Mouse (Mus musculus) left cerebral cortex, adult 8-10 months (tissue): Measurements from ENCODE around the gene Eif6. TPM values are rescaled to one million over a fixed set of nuclear protein-coding genes. Genes with fewer than 3 reads are reported as not detected.
A peak's percentile ranks its signal among the peaks of the same experiment; 100 is the strongest.
"Not testable (repeated sequence)": the region's sequence is repeated elsewhere in the genome, so short reads cannot be mapped to it uniquely, and the experiment has no call there.

Experiments used
- DNase-seq, 2 experiments: peaks; one replicate each; pipeline ENCODE4 v3.0.0; 2022; ENCODE audit warnings: low spot score in 2 of 2
- total RNA-seq, 4 experiments: library from RNA; stranded (reverse); gene quantifications; 2 replicates each; pipeline ENCODE4 v1.2.4; 2022

The Eif6 gene
- 10 to 100 TPM; 78.6 to 93.2 (median 86.3) TPM for total RNA-seq

DNA sequence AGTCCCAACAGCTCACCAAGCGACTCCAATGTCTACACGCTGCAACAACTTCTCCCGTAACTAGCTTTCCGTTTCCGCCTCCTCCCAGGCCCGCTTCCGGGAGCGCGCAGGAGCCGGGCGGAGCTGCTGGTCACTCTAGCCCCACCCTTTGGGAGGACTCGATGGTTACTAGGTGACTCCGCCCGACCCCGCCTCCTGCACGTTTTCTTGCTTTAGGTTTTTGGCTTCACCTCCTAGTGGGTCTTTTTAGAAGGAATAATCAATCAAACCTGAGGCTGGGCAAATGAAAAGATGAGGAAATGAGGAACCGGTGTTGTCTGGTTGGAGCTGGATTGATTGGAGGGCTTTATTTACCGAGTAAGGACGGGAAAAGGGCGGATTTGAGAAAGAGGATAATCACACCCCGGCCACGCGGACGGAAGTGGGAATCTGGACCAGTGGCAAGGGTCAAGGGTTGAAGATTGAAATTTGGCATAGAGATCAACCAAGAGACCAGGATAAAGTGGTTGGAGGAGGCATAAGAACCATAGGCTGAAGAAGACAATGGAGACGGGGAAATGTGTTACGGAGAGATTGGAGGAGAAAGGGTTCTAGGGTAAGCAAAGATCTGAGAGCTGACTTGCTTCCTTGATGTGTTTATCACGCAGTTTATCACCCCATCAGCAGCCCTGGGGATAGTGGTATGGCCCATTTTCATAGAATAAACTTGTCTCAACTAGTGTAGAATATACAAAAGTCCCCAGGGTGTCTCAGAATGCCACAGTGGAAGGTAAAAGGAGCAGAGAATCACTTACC lies at the start of gene Eif6:
Eif6 (minus strand) TSS at position 296 of the 795 bp plus-strand sequence.
- peak; percentile 58 to 77 for DNase-seq

DNA sequence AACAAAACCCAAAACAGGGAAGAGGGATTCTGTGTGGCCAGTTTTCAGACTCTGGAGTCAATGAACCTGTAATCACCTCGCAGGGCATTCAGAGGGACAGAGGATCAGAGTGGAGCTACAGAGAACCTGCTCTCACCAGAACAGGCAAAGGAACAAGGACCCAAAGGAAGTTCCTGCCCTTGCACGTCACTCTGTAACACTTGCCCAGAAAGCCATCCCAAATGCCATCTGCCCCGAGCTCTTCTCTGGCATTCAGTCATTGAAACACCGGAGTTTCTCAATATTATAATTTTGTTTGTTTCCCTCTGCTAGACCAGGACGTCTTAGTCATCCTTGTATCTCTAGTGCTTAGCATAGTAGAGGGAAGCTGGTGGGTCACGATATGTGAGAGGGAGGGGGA lies 46.9 kb upstream of the Eif6 start:
- no peak for DNase-seq

DNA sequence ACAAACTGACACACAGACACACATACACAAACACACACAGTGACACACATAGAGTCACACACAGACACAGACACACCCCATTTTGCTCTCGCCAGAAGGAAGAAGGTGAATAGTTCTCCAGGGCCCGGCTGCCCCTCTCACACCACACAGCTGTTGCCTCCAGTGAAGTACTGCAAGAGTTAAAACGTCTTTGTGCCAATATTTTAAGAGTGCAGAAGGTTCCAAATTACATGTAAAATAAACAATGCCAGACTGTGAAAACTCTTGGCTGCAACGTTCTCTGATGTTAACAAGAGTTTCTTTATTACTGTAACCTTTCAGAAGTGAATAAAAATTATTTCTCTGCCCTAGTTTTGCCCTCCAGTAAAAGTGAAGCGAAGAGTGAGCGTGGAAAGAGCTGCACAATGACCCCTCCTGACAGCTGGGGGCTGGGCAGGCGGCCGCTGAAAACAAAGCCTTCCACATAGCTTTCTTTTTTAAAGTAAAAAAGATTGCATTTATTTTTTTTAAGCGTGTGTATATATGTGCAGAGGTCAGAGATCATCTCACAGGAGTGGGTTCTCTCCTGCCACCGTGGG lies 46.3 kb upstream of the Eif6 start:
- DNase-seq: no peak

DNA sequence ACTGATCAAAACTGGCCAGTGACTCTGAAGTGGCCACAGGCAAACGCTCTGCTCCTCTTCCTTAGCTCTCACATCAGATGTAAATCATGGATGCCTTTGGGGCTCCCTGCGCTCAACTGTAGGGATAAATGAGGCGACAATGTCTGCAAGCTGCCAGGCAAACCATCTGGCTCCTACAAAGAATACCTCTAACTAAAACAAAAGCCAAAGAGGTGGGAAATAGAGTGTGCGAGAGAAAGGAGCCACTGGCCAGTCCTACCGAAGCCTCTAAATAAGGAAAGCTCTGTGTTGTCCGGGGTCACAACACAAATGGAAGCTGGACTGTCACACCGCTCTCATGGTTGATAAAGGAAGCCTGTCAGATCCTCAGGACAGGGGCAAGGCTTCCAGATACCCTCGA lies 45.8 kb upstream of the Eif6 start:
- no peak for DNase-seq

DNA sequence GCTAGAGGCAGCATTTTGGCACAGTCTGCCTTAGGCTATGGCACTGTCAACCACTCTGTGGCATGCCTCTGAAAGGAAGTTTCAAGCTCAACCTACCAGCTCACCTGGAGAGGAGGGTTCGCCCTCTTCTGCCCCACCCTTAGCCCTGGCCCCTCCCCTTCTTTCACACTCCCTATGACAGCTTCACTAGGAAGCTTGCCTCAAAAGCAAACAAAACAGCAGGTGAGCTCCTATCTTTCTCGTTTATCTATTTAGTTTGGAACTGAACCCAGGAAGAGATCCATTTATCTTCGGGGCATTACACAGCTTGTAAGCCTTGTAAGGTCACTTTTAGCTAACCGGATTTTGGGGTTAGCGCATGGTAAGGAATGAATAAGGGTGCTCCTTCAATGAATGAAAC lies 43.0 kb upstream of the Eif6 start:
- DNase-seq: no peak

DNA sequence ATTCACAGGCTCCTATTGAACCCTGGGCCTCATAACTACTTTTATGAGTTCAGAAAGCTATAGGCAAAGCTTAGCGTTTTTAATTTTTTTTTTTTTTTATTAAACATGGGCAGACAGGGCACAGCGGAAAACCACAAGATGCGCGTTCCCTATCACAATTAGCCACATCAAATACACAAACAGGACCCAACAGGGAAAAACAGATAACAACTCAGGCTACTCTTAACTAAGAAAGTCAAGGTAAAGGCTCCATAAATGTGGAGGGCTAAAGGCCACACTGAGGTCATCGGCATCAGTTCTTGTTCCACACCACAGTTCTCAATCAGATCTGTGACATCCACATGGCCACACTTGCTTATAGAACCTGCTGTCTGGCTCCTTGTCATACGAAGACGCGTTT lies 41.6 kb upstream of the Eif6 start:
- no peak for DNase-seq

DNA sequence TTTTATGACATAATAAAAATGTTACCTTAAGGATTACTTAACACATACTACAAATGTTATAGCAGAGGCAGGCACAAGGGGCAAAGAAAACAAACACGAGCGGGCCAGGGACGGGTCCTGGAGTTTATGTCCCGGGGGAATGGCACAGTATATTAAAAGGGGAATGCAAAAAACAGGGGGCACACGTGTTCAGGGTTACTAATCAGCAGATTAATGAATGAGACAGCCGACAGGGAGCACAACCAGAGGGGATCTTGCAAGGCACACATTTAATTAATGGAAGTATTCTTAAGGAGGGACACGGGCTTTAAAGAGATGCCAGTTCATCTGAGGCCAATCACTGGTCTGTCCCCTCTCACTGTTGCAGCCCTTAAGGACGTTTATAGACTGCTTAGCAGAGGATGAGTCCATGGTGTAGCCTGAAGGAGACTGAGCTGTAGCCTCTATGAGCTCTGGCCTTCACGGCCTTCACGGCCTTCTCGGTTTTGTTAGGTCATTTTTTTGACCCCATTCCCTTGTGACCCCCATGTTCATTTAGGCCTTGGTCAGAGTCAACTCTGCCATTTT lies 36.7 kb upstream of the Eif6 start:
- no peak for DNase-seq

DNA sequence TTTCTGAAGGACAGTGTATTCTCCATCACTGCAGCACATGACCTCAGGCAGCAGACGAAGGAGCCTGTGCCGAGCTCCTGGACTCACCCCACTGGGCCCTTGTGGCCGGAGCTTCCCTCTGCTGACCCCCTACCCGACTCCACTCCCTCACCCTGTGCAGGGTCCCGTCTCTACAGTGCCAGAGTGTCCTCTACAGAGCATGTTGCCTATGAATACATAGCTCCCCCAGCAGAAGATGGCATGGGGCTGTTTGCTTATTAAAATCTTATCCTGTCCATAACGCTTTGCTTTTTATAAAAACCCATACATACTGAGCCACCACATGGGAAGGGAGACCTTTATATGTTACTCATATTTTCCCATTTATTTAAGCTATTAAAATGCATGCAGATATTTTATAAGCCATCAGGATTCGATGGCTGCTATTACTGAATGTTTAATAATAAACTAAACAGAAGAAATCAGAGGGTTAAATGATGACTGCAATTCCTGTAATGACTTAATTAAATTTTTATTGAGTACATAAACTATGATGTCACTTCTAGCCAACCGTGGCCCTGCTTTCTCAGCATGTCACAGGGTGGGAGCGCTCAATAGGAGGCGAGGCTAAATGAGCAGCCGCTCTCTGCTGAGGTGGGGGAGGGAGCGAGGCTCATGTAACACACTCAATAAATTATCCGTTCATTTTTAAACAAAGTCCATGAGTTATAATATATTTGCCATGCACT lies 36.0 kb upstream of the Eif6 start:
- DNase-seq: no peak

DNA sequence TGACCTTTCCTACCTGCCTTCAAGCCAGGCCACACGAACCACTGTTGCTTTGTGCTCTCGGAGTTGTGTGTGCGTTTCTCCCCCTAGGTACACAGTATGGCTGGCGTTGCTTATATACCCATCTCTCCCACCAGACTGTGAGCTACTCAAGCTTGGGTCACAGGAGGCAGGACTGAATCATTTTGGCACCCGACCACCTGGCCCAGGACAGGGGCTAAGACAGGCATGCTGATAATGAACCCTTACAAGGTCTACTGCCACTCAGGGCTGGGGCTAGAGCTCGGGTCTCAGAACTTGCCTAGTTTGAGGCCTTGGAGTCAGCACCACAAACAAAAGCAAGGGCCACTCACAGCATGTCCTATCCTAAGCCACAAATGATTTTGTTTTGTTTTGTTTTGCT lies 34.9 kb upstream of the Eif6 start:
- DNase-seq: no peak

DNA sequence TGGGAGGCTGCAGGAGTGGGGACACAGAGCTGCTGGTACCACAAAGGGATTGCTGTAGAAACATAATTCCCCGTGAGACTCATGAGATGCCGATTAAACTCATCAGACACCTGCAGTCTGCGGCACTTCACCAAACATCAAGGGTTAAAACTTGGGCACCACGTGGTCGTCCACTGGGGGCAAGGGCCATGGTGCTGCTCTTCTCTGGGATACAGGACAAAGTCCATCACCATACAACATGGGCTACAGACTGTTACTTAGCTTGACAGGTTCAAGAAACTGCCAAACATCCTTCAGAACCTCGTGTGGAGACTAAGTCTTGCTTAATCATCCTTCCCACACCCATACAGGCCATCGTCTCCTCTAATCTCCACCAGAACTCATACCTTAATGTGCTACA lies 33.4 kb upstream of the Eif6 start:
- no peak for DNase-seq

DNA sequence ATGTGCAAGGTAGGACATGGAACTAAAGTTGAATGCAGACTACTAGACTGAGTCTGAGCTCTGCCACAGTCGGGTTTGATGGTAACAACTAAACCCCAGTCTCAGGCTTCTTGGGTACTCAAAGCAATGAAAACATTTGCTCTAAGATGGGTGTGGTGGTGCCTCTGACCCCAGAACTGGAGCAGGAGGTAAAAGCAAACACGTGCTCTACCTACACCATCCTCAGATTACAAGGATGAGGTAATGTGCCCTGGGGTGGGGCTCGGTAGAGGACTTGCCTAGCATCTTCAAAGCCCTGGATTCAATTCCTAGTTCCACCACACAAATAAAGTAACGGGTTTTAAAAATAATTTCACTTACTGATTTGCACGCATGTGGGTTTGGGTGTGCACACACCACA lies 25.8 kb upstream of the Eif6 start:
- DNase-seq: no peak

DNA sequence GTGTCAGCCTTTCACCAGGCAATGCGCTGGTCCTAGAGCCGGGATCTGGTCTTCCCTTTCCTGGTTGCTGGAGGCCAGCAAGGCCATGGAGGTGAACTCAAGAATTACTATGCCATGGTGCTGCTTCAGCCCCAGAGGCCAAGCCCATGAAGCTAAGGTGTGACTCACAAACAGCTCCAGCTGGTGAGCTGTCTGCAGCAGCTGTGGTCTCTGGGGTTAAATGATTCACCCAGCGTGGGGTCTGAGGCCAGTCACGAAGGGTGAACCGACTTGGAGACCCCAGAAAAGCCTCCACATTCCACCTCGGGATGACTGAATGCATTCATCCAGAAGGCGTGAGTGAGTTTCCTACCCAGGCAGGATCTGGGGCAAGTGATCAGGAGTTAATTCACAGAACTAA lies 23.4 kb upstream of the Eif6 start:
- no peak for DNase-seq

DNA sequence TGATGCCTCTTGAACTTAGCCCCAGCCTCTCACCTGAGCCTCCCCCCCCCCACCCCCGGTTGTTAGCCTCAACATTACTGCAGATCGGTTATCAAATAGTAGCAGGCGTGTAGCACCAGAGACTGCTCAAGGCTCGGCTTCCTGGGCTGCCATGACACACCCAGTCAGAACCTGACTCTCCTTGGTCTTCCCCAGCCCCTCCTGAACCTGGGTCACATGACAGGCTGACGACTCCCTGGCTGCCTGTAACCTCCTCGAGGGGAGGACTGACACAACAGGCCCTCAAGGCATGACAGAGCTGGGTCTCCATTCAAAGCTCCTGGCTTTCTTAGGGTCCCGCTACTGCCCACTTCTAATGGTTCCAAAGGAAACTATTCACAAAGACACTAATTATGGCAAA lies 22.7 kb upstream of the Eif6 start:
- DNase-seq: no peak

DNA sequence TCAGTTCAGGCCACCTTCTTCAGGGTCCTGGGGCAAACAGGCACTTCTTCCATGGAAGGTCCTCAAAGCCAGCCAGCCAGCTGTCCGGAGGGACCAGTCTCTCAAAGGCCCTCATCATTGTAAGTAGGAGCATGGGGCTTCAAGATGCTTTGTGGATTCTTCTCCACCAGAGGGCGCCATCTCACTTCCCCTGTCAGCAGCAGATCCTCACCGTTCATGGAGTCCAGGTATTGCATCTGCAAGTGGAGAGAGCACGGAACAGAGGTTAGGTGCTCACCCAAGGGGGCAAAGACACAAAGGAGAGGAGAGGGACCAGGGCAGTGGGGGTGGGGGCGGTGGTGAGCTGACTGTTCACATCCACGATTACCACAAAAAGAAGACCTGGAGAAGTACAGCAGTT lies 21.6 kb upstream of the Eif6 start:
- peak in 1 of 2 experiments; percentile 65 for DNase-seq

DNA sequence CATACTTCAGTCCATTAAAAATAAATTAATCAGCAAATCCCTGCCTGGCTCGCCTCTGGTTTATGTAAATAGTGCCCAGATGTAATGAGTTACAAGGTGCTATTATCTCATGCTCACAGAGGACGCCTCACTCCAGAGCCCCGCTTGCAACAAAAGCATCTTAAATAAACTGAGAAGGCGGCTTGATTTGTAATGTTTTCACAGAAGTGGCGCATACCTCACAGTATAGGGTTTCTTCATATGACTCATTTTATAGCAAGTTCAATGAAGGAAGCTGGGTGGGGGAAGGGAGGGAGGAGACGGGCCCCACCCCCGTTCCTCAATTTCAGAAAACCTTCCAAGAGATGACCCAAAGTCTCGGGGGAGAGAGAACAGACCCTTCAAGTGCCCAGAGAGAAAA lies 20.2 kb upstream of the Eif6 start:
- no peak for DNase-seq

DNA sequence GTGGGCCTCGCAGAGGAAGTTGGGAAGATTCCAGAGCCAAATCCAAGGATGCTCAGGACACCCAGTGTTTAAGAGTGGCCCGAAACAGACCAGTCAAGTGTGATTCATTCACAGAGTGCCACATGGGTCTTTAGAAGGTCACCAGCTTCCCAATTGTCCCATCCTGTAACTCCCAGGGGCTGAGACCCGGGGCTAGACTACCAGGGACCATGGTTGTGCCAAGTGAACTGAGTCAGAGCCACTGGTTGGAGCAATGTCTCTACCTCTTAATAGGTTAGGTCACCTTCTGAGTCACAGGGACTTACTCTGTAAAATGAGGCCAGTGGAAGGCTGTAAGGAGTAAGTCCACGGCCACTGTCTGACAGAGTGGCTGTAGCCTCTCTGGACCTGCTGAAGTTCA lies 12.2 kb upstream of the Eif6 start:
- no peak for DNase-seq

DNA sequence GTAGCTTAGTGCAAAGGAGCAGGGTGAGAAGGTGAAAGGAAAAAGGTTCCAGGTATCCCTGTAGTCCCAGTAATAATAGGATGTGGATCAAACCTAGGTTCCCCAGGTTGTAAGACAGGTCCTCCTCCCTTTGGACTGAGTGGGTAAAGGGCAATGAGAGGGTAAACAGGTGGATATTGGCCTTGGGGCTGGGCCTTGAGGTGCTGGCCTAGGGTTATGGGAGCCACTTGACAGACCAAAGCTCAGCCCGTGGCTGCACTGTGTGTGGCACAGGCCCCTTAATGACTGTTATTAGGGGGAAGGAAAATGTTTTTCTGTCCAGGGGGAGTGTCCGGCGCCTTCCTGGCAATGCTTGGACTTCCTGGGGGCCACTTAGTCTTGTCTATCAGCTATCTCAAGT lies 11.2 kb upstream of the Eif6 start:
- no peak for DNase-seq

DNA sequence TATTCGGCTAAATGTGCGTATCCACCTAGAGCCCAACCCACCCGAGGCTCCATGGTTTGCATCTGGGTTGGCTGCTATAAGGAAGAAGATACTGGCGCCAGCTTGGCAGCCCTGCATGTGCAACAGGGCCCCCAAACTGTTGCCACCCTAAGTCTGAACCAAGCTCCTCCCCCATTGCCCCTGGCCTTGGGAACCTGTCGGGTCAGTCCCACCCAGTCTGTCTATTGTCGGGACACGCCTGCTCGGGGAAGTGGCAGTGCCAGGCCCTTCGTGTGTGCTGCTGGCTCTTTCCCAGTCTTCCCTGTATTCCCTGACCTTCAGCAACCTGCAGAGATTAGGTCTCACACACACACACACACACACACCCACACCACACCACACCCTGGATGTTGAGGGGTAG lies 8.0 kb upstream of the Eif6 start, which contains the start of gene Fam83c:
Fam83c (minus strand) TSS at position 123 of the 400 bp plus-strand sequence.
- no peak for DNase-seq

DNA sequence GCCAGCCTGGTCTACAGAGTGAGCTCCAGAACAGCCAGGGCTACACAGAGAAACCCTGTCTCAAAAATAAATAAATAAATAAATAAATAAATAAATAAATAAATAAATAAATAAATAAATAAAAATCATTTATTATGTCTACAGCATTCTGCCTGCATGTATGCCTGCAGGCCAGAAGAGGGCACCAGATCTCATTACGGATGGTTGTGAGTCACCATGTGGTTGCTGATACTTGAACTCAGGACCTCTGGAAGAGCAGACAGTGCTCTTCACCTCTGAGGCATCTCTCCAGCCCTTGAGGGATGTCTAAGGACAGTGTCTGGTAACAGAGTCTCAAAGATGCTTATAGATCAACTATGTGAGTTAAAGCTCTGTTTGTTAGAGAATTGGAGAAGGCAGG lies 5.4 kb upstream of the Eif6 start:
- DNase-seq: not testable (repeated sequence)

DNA sequence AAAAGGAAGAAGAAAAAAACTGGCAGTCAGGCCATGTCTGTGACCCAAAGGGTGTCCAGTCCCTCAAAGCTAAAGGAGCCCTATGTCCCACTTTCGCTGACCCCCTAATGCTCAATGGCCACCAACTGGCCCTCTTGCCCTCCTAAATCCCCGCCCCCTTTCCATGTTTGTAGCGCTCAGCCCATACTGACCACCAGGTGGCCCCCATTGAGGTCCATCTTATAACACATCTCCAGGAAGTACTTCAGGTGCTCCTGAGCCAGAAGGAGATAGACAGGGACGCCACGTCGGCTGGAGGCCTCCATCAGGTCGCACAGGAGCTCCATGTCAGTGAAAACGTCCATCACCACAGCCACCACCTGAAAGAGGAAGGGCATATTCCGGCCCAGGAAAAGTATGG lies 4.6 kb upstream of the Eif6 start:
- DNase-seq: no peak

DNA sequence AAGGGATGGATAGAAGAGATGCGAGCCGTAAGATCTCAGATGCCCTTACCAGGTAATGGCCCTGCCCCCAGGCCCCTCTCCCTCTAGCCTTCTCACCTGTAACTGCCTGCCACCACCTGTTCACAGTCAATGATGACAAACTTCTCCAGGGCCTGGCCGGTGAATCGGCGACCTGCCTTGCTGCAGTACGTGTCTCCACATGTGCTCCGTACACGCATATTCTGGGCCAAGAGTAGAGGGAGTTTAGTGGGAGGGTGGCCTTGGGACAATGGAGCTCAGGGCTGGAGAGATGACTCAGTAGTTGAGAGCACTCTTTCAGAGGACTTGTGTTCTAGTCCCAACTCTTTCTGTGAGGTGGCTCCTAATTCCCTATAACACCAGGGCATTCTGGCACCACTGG lies 4.1 kb upstream of the Eif6 start:
- no peak for DNase-seq

DNA sequence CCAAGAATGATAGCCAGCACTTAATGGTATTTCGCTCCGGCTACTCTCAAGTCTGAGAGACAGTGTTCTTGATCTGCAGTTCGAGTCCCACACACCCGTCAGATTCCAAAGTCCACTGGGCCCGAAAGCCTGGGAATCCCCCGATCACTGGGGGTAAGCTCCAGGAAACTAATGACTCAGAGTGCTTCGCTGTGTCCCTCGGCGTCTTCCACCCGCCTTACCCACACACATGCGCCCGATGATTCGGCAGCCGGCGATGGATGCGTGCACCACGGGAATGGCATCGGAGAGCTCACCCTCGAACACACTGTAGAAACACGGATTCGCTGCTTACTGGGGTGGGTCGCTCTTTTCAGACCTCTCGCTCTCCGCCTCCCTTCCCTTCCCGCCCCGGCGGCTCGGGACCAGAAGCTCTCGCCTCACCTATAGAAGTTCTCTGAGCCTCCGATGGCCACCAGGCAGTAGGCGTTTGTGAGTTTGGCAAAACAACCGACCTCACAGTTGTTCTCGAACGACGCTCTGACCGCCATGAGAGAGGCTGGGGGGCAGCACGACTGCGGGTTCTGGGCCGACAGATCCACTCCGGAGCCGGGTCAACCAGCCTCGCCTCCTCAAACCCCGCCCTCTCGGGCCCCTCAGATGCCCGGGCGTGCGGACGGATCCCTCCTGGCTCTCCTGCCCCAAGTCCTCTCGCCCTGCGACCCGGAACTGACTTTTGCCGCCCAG lies 658 bp downstream of the Eif6 start:
- DNase-seq: no peak
